Mouse (Mus musculus) forebrain, postnatal 0 days (tissue): ENCODE results near the gene Gja5. TPM values are rescaled to one million over a fixed set of nuclear protein-coding genes. Genes with fewer than 3 reads are reported as not detected.

ENCODE experiments used
- ATAC-seq: fragments of 200-750 bp; cut with Nextera tagmentation; 2 replicates; pipeline ENCODE4 v1.8.0; 2017; ENCODE audit warnings: mild to moderate bottlenecking, moderate library complexity
- DNase-seq: peaks from one replicate; pipeline ENCODE4 v3.0.0-alpha.2; 2015
- H3K27ac ChIP-seq: fragments of 300-500 bp; sonication (generic); 2 replicates; pipeline ENCODE4 v1.5.1; 2014; ENCODE audit warnings: low read depth, mild to moderate bottlenecking, antibody characterized with exemption, low read length, moderate library complexity, mixed read lengths
- H3K27me3 ChIP-seq: fragments of 300-500 bp; sonication (generic); 2 replicates; pipeline ENCODE4 v1.6.1; 2014; ENCODE audit warnings: mild to moderate bottlenecking, low read length, mixed read lengths; ENCODE audit not compliant: insufficient read depth
- H3K36me3 ChIP-seq: fragments of 300-500 bp; sonication (generic); 2 replicates; pipeline ENCODE4 v1.6.1; 2014; ENCODE audit warnings: mild to moderate bottlenecking, moderate library complexity; ENCODE audit not compliant: insufficient read depth
- H3K4me1 ChIP-seq: fragments of 300-500 bp; sonication (generic); 2 replicates; pipeline ENCODE4 v1.6.1; 2014; ENCODE audit warnings: antibody characterized with exemption; ENCODE audit not compliant: insufficient read depth
- H3K4me2 ChIP-seq: fragments of 300-500 bp; sonication (generic); 2 replicates; pipeline ENCODE4 v1.6.1; 2014; ENCODE audit warnings: low read depth, mild to moderate bottlenecking, moderate library complexity
- H3K4me3 ChIP-seq: fragments of 300-500 bp; sonication (generic); 2 replicates; pipeline ENCODE4 v1.5.1; 2014; ENCODE audit warnings: low read depth, low read length, mixed read lengths
- H3K9ac ChIP-seq: fragments of 300-500 bp; sonication (generic); 2 replicates; pipeline ENCODE4 v1.6.1; 2014; ENCODE audit warnings: mild to moderate bottlenecking
- H3K9me3 ChIP-seq: fragments of 300-500 bp; sonication (generic); 2 replicates; pipeline ENCODE4 v1.6.1; 2016; ENCODE audit warnings: low read length
- CTCF ChIP-seq: sonication (generic); IDR thresholded peaks from 2 replicates; pipeline ENCODE4 v1.5.1; 2016; ENCODE audit warnings: antibody characterized with exemption, control low read depth, low read depth
- WGBS: fragments of 180-500 bp; shearing (Covaris S2); extraction: QIAGEN DNeasy Blood & Tissue Kit; methylation state at CpG from one replicate; pipeline ENCODE4 v1.1.7; 2014; 5-methylcytosine and 5-hydroxymethylcytosine counted together
- polyA plus RNA-seq: library from polyadenylated mRNA; unstranded; fragments of >200 nt; fragmentation: Nextera tagmentation; extraction: Ambion mirVana; gene quantifications from 2 replicates; pipeline ENCODE4 v1.2.1, GENCODE M21; 2015
- total RNA-seq: library from RNA; depleted of rRNA; stranded (reverse); fragments of >200 nt; gene quantifications from 2 replicates; pipeline ENCODE4 v1.2.3, GENCODE M21; 2014

The Gja5 gene
- total and polyA plus RNA-seq, 2 experiments from 2014 or later = 1.3 to 1.5 TPM

GRCm38 (mm10) chr3:96883690-96884089, 20.8 kb upstream of the Gja5 start:
- Histone ChIP-seq H3K4me1 (no peaks in the 10 kb centered on the region), H3K4me3 (no peak overlapping the region), H3K27me3 (no peaks in the 10 kb centered on the region), H3K9ac (no peak overlapping the region), H3K36me3 (peaks cover 59% of the 10 kb centered on the region), H3K4me2 (no peak overlapping the region), H3K9me3 (no peaks in the 10 kb centered on the region), H3K27ac (no peak overlapping the region)
- no peak for ATAC-seq
- no peak for DNase-seq
- 91% methylated on average over 7 of the region's 7 CpGs for WGBS
- no peak for TF ChIP-seq CTCF

GRCm38 (mm10) chr3:96902336-96902999, 2.0 kb upstream of the Gja5 start:
- ATAC-seq (no peak), DNase-seq (no peak)
- no peak overlapping the region for H3K27ac ChIP-seq
- peaks cover 5% of the 10 kb centered on the region; the same call in 1 of the 2 replicates for H3K36me3 ChIP-seq
- no peak overlapping the region for H3K9ac ChIP-seq
- H3K4me3 ChIP-seq = no peak overlapping the region
- H3K9me3 ChIP-seq = no peaks in the 10 kb centered on the region
- WGBS = 93% methylated on average over 4 of the region's 4 CpGs
- H3K4me1 ChIP-seq = no peaks in the 10 kb centered on the region
- H3K4me2 ChIP-seq = no peak overlapping the region
- no peak for TF ChIP-seq CTCF
- H3K27me3 ChIP-seq = no peaks in the 10 kb centered on the region

- no peaks in the 10 kb centered on the region for H3K9me3 ChIP-seq
- WGBS = 3% methylated on average over 40 of the region's 40 CpGs
- peak within 1 kb of the TSS; percentile 67 for H3K4me2 ChIP-seq
- DNase-seq (peak; percentile 96), ATAC-seq (peak; percentile 96)
- TF ChIP-seq CTCF = no peak
- peak within 1 kb of the TSS; percentile 66 for H3K27ac ChIP-seq
- H3K27me3 ChIP-seq = no peaks in the 10 kb centered on the region
- peak within 1 kb of the TSS; percentile 80 for H3K4me3 ChIP-seq
- no peaks in the 10 kb centered on the region for H3K4me1 ChIP-seq
- H3K36me3 ChIP-seq = no peaks in the 10 kb centered on the region
- peak within 1 kb of the TSS; percentile 84 for H3K9ac ChIP-seq
These were observed 503 bp downstream of the Gja5 start, which contains the start of gene Gpr89 for GRCm38 (mm10) chr3:96904851-96905541. Gpr89 (minus strand) TSS chr3:96905346.

- no peaks in the 10 kb centered on the region for H3K36me3 ChIP-seq
- TF ChIP-seq CTCF = no peak
- H3K4me1 ChIP-seq = no peaks in the 10 kb centered on the region
- H3K4me3 ChIP-seq = peak overlapping the region; percentile 80
- ATAC-seq (peak; percentile 36), DNase-seq (no peak)
- H3K27ac ChIP-seq = no peak overlapping the region
- WGBS = 42% methylated on average over 9 of the region's 9 CpGs
- no peaks in the 10 kb centered on the region for H3K9me3 ChIP-seq
- H3K27me3 ChIP-seq = no peaks in the 10 kb centered on the region
- H3K4me2 ChIP-seq = peak overlapping the region; percentile 67
- 0 out of 2 replicates have a peak overlapping the region, but pooled peaks have one; percentile 84 for H3K9ac ChIP-seq
These were observed 1.1 kb downstream of the Gja5 start for GRCm38 (mm10) chr3:96905592-96905991.

GRCm38 (mm10) chr3:96920991-96921390, 16.5 kb downstream of the Gja5 start:
- no peak overlapping the region for H3K27ac ChIP-seq
- H3K4me3 ChIP-seq = no peak overlapping the region
- no peaks in the 10 kb centered on the region for H3K27me3 ChIP-seq
- H3K9me3 ChIP-seq = no peaks in the 10 kb centered on the region
- DNase-seq = no peak
- H3K9ac ChIP-seq = no peak overlapping the region
- no peak for TF ChIP-seq CTCF
- 79% methylated on average over 7 of the region's 7 CpGs for WGBS
- no peak overlapping the region for H3K4me2 ChIP-seq
- no peak for ATAC-seq
- H3K4me1 ChIP-seq = no peaks in the 10 kb centered on the region
- no peaks in the 10 kb centered on the region for H3K36me3 ChIP-seq

- no peak for ATAC-seq
- no peak overlapping the region for H3K4me2 ChIP-seq
- H3K4me3 ChIP-seq = no peak overlapping the region
- no peaks in the 10 kb centered on the region for H3K36me3 ChIP-seq
- no peak for DNase-seq
- no peak overlapping the region for H3K27ac ChIP-seq
- no peaks in the 10 kb centered on the region for H3K27me3 ChIP-seq
- no peak overlapping the region for H3K9ac ChIP-seq
- WGBS = 78% methylated on average over 4 of the region's 4 CpGs
- H3K4me1 ChIP-seq = no peaks in the 10 kb centered on the region
- no peak for TF ChIP-seq CTCF
- H3K9me3 ChIP-seq = no peaks in the 10 kb centered on the region
These were observed 20.1 kb downstream of the Gja5 start for GRCm38 (mm10) chr3:96924631-96925030.

- Histone ChIP-seq H3K4me1 (no peaks in the 10 kb centered on the region), H3K9ac (no peak within 1 kb of the TSS), H3K4me2 (no peak within 1 kb of the TSS), H3K36me3 (no peaks in the 10 kb centered on the region), H3K27ac (no peak within 1 kb of the TSS), H3K27me3 (no peaks in the 10 kb centered on the region), H3K4me3 (no peak within 1 kb of the TSS), H3K9me3 (no peaks in the 10 kb centered on the region)
- TF ChIP-seq CTCF = no peak
- DNase-seq = no peak
- WGBS = 67% methylated on average over 6 of the region's 6 CpGs
- ATAC-seq = no peak
These were observed 21.4 kb downstream of the Gja5 start, which contains the start of gene Gja8 for GRCm38 (mm10) chr3:96925920-96926319. Gja8 (minus strand) TSS chr3:96926020.
